Mouse (Mus musculus) hindbrain, embryonic 16.5 days (tissue): Measurements from ENCODE around the gene Grsf1. TPM values are rescaled to one million over a fixed set of nuclear protein-coding genes. Genes with fewer than 3 reads are reported as not detected.

Source experiments
- ATAC-seq: fragments of 200-750 bp; cut with Nextera tagmentation; 2 replicates; pipeline ENCODE4 v1.8.0; 2017; ENCODE audit warnings: moderate TSS enrichment, moderate library complexity
- H3K27ac ChIP-seq: fragments of 300-500 bp; sonication (generic); 2 replicates; pipeline ENCODE4 v1.5.1; 2014; ENCODE audit warnings: low read depth, mild to moderate bottlenecking, control low read depth, low read length, moderate library complexity
- H3K27me3 ChIP-seq: fragments of 300-500 bp; sonication (generic); replicated peaks from 2 replicates; pipeline ENCODE4 v1.6.1; 2014; ENCODE audit warnings: low read length; ENCODE audit not compliant: control insufficient read depth, insufficient read depth
- H3K36me3 ChIP-seq: fragments of 300-500 bp; sonication (generic); 2 replicates; pipeline ENCODE4 v1.6.1; 2014; ENCODE audit warnings: mild to moderate bottlenecking, low read length, moderate library complexity, mixed read lengths; ENCODE audit not compliant: control insufficient read depth, insufficient read depth
- H3K4me1 ChIP-seq: fragments of 300-500 bp; sonication (generic); 2 replicates; pipeline ENCODE4 v1.6.1; 2014; ENCODE audit warnings: low read depth, low read length; ENCODE audit not compliant: control insufficient read depth, insufficient read depth
- H3K4me2 ChIP-seq: fragments of 300-500 bp; sonication (generic); 2 replicates; pipeline ENCODE4 v1.6.1; 2014; ENCODE audit warnings: mild to moderate bottlenecking, low read length, control low read depth, moderate library complexity
- H3K4me3 ChIP-seq: fragments of 300-500 bp; sonication (generic); 2 replicates; pipeline ENCODE4 v1.5.1; 2014; ENCODE audit warnings: mild to moderate bottlenecking, low read length, control low read depth, moderate library complexity
- H3K9ac ChIP-seq: fragments of 300-500 bp; sonication (generic); 2 replicates; pipeline ENCODE4 v1.6.1; 2014; ENCODE audit warnings: low read depth, mild to moderate bottlenecking, control low read depth, low read length, moderate library complexity
- H3K9me3 ChIP-seq: fragments of 300-500 bp; sonication (generic); 2 replicates; pipeline ENCODE4 v1.6.1; 2014; ENCODE audit warnings: mild to moderate bottlenecking, low read length, moderate library complexity; ENCODE audit not compliant: control insufficient read depth
- WGBS: fragments of 180-500 bp; shearing (Covaris S2); extraction: QIAGEN DNeasy Blood & Tissue Kit; methylation state at CpG from one replicate; pipeline ENCODE4 v1.1.7; 2014; 5-methylcytosine and 5-hydroxymethylcytosine counted together
- polyA plus RNA-seq: library from polyadenylated mRNA; unstranded; fragments of >200 nt; fragmentation: Nextera tagmentation; extraction: Ambion mirVana; gene quantifications from 2 replicates; pipeline ENCODE4 v1.2.1, GENCODE M21; 2015

Grsf1 gene
- polyA plus RNA-seq, 1 experiment from 2014 or later = 39.4 TPM

DNA sequence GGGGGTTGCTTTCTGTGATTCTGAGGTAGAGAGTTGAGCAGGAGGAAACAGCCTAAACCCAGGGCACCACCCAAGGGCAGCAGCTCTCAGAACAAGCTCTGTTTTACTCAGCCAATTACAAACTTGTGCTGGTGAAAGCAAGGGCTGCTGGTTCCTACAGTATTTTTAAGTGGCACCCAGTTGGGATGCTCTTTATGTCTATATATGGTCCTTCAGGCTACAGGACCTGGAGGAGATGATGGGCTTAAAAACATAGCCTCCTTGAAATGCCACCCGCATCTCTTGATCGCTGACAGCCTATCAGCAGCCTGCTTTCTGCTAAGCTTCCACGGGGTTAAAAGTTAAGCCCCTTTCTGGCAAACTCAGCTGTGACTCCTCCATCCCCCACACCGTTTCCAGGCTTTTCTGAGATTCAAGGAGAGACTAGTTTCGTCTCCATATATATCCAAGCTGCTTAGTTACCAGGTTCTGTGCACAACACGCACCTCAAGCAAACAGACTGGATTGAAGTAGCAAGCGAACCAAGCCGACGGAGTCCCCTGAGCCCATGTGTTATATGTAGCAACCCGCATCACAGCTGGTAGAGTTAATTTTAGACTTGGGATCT is 35.8 kb upstream of the Grsf1 start:
- Histone ChIP-seq H3K4me3 (no peak overlapping the region), H3K27ac (no peak overlapping the region), H3K9me3 (no peaks in the 10 kb centered on the region), H3K4me1 (peaks cover 4% of the 10 kb centered on the region; the same call in 1 of the 2 replicates), H3K27me3 (no peaks in the 10 kb centered on the region), H3K4me2 (no peak overlapping the region; the same call in 1 of the 2 replicates), H3K36me3 (no peaks in the 10 kb centered on the region), H3K9ac (no peak overlapping the region)
- WGBS = 39% methylated on average over 10 of the region's 10 CpGs
- 0 out of 2 replicates have a peak, but pooled peaks have one; percentile 20 for ATAC-seq

DNA sequence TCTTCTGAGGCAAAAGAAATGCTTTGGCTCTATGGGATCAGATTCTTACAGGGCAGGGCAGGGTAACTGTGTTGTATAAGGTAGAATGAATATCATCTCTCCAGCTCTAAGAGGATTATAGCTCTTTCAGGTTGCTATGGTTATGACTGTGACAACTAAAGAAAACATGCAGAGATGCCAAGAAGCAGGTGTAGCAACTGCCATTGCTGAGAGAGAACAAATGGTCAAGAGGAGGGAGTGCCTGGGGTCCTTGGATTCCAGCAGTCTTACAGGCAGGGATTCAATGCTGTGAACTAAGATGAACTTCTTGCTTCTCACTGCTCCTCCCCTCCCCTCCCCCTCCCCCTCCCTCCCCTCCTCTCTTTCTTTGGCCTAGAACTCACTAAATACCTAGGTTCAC is 35.2 kb upstream of the Grsf1 start:
- no peak overlapping the region for H3K27ac ChIP-seq
- H3K9me3 ChIP-seq = no peaks in the 10 kb centered on the region
- no peak overlapping the region for H3K4me2 ChIP-seq
- peaks cover 4% of the 10 kb centered on the region; the same call in 1 of the 2 replicates for H3K4me1 ChIP-seq
- peak; percentile 34 for ATAC-seq
- no peak overlapping the region for H3K4me3 ChIP-seq
- no peaks in the 10 kb centered on the region for H3K27me3 ChIP-seq
- H3K36me3 ChIP-seq = no peaks in the 10 kb centered on the region
- H3K9ac ChIP-seq = no peak overlapping the region

DNA sequence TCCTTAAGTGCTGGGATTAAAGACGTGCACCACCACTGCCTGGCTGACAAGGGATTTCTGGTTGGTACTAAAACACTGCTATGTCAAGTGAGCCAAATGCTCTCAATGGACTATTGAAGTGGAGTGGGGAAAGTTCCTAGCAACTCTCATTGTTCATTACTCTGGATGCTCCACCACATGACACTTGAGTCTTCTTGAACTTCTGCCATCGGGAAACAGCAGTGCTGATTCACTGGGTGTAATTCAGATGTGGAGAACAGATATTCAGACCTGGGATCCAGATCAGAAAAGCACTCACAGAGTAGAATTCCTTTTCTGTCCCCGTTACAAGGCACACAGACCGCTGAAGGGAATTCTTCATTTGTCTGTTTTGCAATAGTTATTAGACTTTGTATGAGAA is 27.6 kb upstream of the Grsf1 start:
- Histone ChIP-seq H3K4me1 (no peaks in the 10 kb centered on the region), H3K9me3 (0 out of 2 replicates have a peak, but pooled peaks cover 2% of the 10 kb centered on the region), H3K27ac (no peak overlapping the region), H3K36me3 (no peaks in the 10 kb centered on the region), H3K27me3 (no peaks in the 10 kb centered on the region), H3K4me3 (no peak overlapping the region), H3K4me2 (no peak overlapping the region), H3K9ac (no peak overlapping the region)
- WGBS = 74% methylated on average over 4 of the region's 4 CpGs
- no peak for ATAC-seq

DNA sequence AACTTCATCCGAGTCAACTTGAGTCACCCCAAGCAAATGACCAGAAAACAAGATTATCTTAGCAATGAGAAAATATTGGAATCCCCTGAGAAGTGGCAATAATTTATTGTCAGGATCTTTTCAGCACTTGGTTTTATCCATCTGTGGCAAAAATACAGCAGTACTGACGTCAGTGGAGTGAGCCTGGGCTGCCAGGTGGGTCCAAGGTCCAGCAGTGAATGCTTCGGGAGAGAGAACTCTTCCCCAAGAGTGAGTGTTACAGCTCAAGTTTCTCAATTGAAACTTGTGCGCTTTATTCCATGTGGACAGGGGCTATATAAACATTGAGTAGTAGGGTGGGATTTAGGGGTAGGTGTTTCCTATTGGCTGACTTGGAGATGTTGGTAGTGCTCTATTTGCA is 26.1 kb upstream of the Grsf1 start:
- H3K9me3 ChIP-seq = 0 out of 2 replicates have a peak, but pooled peaks cover 2% of the 10 kb centered on the region

DNA sequence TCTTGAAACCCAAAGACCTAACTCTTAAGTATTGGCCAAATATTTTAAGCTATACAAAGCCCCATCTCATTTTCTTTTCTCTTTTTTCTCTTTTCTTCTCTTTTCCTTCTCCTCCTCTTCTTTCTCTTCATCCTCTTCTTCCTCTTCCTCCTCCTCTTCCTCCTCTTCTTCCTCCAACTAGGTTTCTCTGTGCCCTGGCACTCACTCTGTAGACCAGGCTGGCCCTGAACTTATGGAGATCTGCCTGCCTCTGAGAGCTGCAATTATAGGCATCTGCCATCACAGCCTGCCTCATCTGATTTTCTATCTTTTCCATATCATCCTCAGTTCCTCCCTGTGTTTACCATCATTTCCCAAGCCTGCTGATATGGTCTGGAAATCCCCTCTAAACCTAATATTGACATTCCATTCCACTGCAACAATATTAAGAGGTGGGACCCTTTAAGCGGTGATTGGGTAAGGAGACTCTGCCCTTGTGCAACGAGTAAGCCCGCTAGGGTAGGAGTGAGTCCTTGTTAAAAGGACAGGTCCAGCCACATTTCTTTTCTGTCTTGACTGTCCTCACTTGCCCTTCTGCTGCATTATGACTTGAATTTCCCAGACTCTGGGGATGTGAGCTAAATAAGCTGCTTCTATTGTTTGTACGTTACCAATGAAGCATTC is 23.4 kb upstream of the Grsf1 start:
- Histone ChIP-seq H3K4me1 (no peaks in the 10 kb centered on the region), H3K4me2 (no peak overlapping the region), H3K9ac (no peak overlapping the region), H3K27me3 (no peaks in the 10 kb centered on the region), H3K4me3 (no peak overlapping the region), H3K9me3 (no peaks in the 10 kb centered on the region), H3K27ac (no peak overlapping the region), H3K36me3 (no peaks in the 10 kb centered on the region)
- 77% methylated on average over 4 of the region's 4 CpGs for WGBS
- ATAC-seq = no peak

More for the DNA sequence above, 26.1 kb upstream of the Grsf1 start:
- no peak overlapping the region for H3K9ac ChIP-seq
- ATAC-seq = no peak
- no peak overlapping the region for H3K4me3 ChIP-seq
- H3K27me3 ChIP-seq = no peaks in the 10 kb centered on the region
- no peak overlapping the region for H3K27ac ChIP-seq
- no peaks in the 10 kb centered on the region for H3K4me1 ChIP-seq
- no peaks in the 10 kb centered on the region for H3K36me3 ChIP-seq
- 80% methylated on average over 4 of the region's 4 CpGs for WGBS
- H3K4me2 ChIP-seq = no peak overlapping the region

DNA sequence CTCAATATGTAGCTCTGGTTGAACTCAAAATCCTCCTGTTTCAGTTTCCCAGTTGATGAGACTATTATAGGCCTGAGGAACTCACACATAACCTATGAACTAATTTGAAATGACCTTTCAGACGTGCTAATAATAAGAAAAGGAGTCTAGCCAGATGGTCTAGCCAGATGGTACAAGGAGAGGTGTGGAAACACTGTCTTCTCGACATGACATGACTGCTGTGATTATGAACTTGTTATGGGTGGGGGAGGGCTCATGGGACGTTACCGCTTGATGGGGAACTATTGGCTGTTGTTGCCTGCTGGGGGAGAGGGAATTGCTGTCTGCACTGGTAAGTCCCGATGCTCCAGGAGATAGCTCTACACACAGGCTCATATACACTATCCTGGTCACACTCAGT is 21.3 kb upstream of the Grsf1 start:
- Histone ChIP-seq H3K36me3 (no peaks in the 10 kb centered on the region), H3K4me2 (no peak overlapping the region), H3K9ac (no peak overlapping the region), H3K27me3 (no peaks in the 10 kb centered on the region), H3K27ac (no peak overlapping the region), H3K9me3 (no peaks in the 10 kb centered on the region), H3K4me3 (no peak overlapping the region), H3K4me1 (no peaks in the 10 kb centered on the region)
- 62% methylated on average over 5 of the region's 5 CpGs for WGBS
- peak; percentile 42; the same call in 1 of the 2 replicates for ATAC-seq

DNA sequence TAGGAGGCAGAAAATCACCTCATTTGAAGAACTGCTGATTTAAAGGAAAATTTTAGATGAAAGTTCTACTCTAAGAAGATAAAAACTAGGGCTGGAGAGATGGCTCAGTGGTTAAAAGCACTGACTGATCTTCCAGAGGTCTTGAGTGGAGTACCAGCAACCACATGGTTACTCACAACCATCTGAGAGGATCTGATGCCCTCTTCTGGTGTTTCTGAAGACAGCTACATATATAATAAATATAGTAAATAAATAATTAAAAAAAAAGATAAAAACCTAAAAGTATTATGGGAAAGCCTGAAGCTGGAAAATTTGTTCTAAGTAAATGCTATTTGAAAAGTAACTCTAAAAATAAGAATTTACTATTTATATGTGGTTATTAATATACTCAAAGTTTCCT is 17.1 kb upstream of the Grsf1 start:
- H3K36me3 ChIP-seq = no peaks in the 10 kb centered on the region
- H3K4me1 ChIP-seq = no peaks in the 10 kb centered on the region
- no peak overlapping the region for H3K27ac ChIP-seq
- no peak for ATAC-seq
- no peak overlapping the region for H3K4me3 ChIP-seq
- no peaks in the 10 kb centered on the region for H3K27me3 ChIP-seq
- no peaks in the 10 kb centered on the region for H3K9me3 ChIP-seq
- H3K9ac ChIP-seq = no peak overlapping the region
- H3K4me2 ChIP-seq = no peak overlapping the region

DNA sequence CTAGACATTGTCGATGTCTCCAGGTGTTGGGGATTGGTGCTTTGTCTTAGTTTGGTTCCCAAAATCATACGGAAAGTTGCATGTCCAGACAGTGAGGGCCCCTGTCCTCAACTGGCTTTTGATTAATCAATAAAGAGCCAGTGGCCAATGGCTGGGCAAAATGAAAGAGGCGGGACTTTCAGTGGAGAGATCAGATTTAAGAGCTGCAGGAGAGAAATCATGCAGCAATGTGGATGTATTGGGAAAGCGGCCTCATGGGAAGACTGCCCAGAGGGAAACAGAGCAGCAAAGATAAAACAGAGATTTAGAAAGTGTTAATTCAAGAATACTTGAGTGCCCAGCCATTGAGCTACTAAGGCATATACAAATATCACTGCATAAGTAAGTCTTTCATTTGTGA is 16.6 kb upstream of the Grsf1 start:
- WGBS = 89% methylated on average over 4 of the region's 4 CpGs
- no peak for ATAC-seq

DNA sequence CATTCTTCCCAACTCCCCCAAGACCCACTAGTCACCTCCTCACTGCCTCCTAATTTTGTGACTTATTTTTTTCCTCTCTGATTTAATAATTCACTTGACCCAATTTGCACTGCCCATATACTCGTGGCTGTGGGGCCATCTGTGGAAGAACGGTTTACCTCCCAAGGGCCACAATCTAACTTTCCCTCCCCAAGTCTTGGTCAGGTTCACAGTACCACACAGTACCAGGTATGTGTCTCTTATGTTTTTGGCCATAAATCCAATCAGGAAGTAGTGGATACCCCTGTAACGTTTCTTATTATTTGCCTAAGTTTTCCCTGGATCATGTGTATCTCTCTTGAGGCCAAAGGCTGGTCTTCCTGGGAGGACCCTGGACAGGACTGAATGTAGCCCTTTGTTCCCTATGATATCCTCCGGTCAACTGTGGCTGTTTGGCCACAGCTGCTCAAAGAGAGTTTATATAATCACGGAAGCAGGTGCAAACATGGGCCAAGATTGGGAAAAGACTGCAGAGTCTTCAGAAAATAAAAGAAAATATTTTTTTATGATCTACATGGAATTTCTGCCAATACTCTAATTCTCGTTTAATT is 15.6 kb upstream of the Grsf1 start:
- Histone ChIP-seq H3K4me2 (no peak overlapping the region), H3K9me3 (no peaks in the 10 kb centered on the region), H3K36me3 (no peaks in the 10 kb centered on the region), H3K9ac (no peak overlapping the region), H3K4me3 (no peak overlapping the region), H3K27me3 (no peaks in the 10 kb centered on the region), H3K4me1 (no peaks in the 10 kb centered on the region), H3K27ac (no peak overlapping the region)
- whole genome bisulfite sequencing = 83% methylated on average over 6 of the region's 6 CpGs
- no peak for ATAC-seq

More for the DNA sequence above, 16.6 kb upstream of the Grsf1 start:
- H3K9me3 ChIP-seq = no peaks in the 10 kb centered on the region
- no peaks in the 10 kb centered on the region for H3K27me3 ChIP-seq
- H3K4me1 ChIP-seq = no peaks in the 10 kb centered on the region
- H3K4me2 ChIP-seq = no peak overlapping the region
- no peak overlapping the region for H3K9ac ChIP-seq
- no peak overlapping the region for H3K4me3 ChIP-seq
- no peak overlapping the region for H3K27ac ChIP-seq
- H3K36me3 ChIP-seq = no peaks in the 10 kb centered on the region
